Mouse (Mus musculus) gastrocnemius, postnatal 25 days (tissue): ENCODE data around the gene Mad1l1. TPM values are rescaled to one million over a fixed set of nuclear protein-coding genes. Genes with fewer than 3 reads are reported as not detected.

Source experiments
- DNase-seq: peaks from one replicate; pipeline ENCODE4 v3.0.0; 2022
- total RNA-seq, 2 experiments: library from RNA; stranded (reverse); gene quantifications; 1 replicate in 1 of 2; 2 replicates in 1 of 2; pipeline ENCODE4 v1.2.3; 2021

Mad1l1 gene
- total RNA-seq, 2 experiments from 2014 or later: 7.5 to 7.6 TPM

GRCm38 (mm10) chr5:140215471-140216087 is 105.8 kb downstream of the Mad1l1 start:
- DNase-seq: no peak

GRCm38 (mm10) chr5:140213001-140213400 is 108.4 kb downstream of the Mad1l1 start:
- no peak for DNase-seq

DNA sequence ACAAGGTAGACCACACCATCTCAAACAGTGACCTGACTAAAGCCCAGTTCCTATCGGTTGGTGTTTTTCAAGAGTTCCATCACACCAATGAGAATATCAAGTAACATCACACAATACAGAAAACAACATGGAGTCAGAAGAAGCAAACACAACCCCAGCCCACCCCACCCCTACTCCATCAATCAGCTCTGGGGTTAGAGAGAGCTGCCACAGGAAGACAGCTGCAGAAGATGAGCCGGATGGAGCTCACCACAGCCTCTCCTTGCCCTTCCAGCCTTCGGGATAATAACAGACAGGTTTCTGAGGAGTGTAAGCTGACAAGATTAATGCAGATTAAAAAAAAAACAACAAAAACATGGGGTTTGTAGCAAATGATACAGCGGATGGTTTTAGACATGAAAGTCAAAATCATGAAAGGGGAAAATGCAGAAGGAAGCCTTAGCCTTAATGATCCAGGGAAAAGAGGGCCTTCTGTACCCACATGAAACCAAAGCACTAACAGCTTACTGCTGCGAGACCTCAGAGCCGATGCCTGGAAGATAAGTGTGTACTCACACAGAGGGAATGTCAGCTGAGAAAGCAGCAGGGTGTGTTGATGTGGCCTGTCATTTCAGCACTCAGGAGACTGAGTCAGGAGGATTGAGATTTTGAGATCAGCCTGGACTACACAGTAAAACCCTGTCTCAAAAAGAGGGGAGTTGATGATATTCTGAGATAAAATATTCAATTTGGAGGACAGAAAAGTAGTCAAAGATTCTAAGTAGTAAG is 110.8 kb downstream of the Mad1l1 start:
- DNase-seq: no peak

DNA sequence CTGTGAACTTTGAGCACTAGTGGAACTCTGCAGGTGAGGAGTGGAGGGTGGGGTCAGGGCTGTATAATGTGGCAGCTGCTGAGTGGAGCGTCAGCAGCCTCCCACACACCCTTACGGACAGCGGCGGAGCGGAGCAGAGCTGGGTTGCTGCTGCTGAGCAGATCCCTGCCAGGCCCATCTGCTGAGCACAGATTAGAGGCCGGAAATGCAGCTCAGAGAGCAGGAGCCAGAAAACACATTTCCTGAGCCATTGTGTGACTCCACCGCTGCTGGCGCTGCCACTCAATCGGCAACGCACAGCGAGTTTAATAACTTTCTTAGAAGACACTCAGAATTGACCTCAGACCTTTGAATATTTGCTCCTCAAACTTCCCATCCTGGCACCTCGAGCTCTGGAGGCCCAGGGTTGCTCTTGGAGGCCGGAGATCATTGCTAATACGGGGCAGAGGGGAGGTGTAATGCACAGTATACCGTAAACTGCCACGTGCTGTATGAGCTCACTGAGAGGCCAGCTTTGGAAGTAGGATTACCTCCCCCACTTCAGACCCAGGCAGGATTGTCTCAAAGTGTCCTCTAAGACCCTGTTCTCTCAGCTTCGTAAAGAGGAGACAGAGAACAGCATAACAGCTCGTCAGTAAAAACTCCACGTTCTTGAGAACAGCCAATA is 112.5 kb downstream of the Mad1l1 start:
- DNase-seq: peak; percentile 65

- peak; percentile 20 for DNase-seq
Observed at GRCm38 (mm10) chr5:140206726-140207703, 114.3 kb downstream of the Mad1l1 start.

DNA sequence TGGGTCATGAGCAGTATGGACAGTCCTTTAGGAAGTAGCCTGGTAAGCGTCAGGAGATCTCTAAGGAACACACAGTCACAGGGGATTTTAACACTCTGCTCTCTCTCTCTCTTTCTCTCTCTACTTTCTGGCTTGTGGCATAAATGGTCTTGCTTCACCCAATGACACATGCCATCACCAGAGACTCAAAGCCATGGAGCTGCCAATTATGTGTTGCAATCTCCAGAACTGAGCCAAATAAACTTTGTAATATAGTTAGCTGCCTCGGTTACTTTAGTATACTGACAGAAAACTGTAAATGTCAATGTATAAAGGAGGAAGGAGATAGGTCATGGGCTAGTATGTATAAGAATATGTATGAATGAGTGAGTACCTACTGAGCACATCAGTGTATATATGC is 115.4 kb downstream of the Mad1l1 start:
- no peak for DNase-seq

DNA sequence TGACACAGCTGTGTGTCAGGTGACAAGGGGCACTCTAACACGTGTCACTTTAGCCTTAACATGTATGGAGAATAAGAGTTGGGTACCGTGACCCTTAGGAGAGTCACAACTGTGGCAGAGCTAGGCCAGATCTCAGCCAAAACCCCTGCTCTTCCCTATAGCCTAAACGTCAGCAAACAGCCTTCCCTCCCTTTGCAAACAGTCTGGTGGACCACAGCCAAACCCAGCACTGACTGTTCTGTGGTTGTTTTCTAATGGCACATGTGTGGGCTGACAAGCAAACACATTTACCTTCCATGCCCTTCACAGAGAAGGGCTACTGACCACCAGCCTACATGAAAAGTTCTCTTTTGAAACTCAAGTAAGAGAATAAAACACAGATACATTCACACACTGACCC is 116.9 kb downstream of the Mad1l1 start:
- DNase-seq: no peak

DNA sequence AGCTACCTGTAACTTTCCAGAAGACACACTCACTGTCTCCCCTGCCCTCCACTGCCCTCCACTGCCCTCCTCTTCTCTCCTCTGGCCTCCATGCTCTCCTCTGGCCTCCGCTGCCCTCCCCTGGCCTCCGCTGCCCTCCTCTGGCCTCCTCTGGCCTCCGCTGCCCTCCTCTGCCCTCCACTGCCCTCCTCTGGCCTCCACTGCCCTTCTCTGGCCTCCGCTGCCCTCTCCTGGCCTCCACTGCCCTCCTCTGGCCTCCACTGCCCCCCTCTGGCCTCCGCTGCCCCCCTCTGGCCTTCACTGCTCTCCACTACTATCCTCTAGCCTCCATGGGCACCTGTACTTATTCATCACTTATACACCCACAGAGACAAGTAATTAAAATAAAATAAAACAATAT is 117.3 kb downstream of the Mad1l1 start:
- no peak for DNase-seq

DNA sequence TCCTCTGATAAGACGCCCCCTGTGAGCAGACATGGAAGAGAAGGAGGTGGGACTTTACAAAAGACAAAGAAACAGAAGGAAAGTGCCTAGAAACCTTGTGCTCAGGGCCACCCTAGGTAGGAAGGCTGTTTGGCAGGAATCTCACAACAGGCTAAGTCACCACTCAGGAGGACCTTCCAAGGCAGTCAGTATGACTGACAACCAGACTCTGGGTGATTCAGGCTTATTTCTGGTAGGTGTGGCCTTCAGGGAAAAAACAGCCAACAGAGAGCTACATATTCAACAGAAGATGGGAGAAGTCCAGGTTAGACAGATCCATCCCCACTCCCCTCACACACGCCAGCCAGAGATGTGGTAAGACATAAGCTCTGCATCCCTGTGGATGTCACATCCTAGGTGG is 118.9 kb downstream of the Mad1l1 start:
- no peak for DNase-seq

GRCm38 (mm10) chr5:140201566-140201965 is 119.8 kb downstream of the Mad1l1 start:
- no peak for DNase-seq

DNA sequence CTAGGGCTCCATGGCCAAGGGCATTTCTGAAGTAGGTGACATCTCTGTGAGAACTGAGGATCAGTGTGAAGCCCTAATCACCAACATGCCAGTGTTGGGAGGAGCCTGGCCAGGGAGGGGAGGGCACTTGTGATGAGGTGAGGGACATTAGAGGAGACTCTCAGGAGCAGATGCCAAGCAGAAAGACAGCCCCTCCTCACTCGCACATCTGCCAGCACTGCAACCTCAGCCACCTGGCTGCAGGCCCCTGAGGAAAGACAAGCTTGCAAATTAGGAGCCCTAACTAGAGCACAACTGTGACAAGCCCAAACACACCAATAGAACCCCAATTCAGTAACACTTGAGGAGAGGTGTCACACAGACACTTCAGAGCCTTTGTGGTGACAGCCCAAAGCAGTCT is 120.2 kb downstream of the Mad1l1 start:
- no peak for DNase-seq

- DNase-seq: peak; percentile 53
Observed at GRCm38 (mm10) chr5:140197705-140198104, 123.6 kb downstream of the Mad1l1 start.

- DNase-seq: no peak
Observed at GRCm38 (mm10) chr5:140196446-140196845, 124.9 kb downstream of the Mad1l1 start.

- DNase-seq: no peak
Observed at GRCm38 (mm10) chr5:140194173-140194572, 127.2 kb downstream of the Mad1l1 start.

DNA sequence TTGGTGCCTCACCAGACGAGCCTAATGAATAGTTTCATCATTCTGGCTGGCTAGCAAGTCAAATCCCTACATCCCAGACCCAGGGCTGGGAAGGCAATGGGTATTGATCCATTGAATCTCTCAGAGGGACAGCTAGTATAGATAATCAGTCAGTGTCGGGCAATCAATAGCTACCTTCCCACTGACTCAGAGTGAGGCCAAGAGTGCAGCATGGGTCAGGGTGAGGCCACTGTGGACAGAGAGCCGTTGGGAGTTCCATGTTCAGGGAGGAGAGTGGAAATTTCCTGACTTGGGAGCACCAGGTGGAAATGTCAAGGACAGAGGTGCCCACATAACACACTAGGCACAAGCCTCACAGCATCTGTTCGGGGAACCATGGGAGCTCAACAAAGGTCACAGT is 129.8 kb downstream of the Mad1l1 start:
- DNase-seq: no peak

DNA sequence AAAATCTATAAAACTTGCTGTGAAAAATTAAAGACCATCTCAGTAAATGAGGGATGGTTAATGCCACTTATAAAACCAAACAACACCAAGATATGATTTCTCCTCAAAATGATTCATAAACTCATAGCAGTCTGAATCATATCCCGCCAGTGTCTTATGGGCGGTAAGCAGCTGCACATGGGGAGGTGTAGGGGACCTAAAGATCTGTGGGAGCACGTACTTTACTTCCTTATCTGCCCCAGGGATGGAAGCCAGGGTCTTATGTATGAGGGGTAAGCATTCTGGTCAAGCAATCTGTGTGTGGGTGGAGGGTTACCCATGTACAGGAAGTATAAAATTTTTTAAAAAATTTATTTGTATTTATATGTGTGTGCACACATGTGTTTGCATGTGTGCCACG is 135.0 kb downstream of the Mad1l1 start:
- DNase-seq: no peak

GRCm38 (mm10) chr5:140185757-140186156 is 135.6 kb downstream of the Mad1l1 start:
- no peak for DNase-seq

- DNase-seq: no peak
Observed at GRCm38 (mm10) chr5:140183387-140183786, 138.0 kb downstream of the Mad1l1 start.

GRCm38 (mm10) chr5:140182351-140182750 is 139.0 kb downstream of the Mad1l1 start:
- DNase-seq: no peak

GRCm38 (mm10) chr5:140180016-140180415 is 141.3 kb downstream of the Mad1l1 start:
- DNase-seq: no peak

- DNase-seq: peak; percentile 72
Observed at GRCm38 (mm10) chr5:140178058-140178690, 143.2 kb downstream of the Mad1l1 start.

GRCm38 (mm10) chr5:140177582-140177981 is 143.8 kb downstream of the Mad1l1 start:
- no peak for DNase-seq
